Mouse (Mus musculus) G1E-ER4 (cell line): ENCODE data around the gene Lfng. TPM values are rescaled to one million over a fixed set of nuclear protein-coding genes. Genes with fewer than 3 reads are reported as not detected.

Experiments used
- GATA1 ChIP-seq: IDR thresholded peaks from one replicate; pipeline ENCODE4 v1.8.0; 2012; ENCODE audit warnings: low read length, inconsistent platforms
- polyA plus RNA-seq: library from polyadenylated mRNA; stranded (reverse); fragments of >175 nt; gene quantifications from 2 replicates; pipeline ENCODE4 v1.2.3, GENCODE M21; 2012

Lfng gene
- polyA plus RNA-seq, 1 experiment, result 1.1 TPM

DNA sequence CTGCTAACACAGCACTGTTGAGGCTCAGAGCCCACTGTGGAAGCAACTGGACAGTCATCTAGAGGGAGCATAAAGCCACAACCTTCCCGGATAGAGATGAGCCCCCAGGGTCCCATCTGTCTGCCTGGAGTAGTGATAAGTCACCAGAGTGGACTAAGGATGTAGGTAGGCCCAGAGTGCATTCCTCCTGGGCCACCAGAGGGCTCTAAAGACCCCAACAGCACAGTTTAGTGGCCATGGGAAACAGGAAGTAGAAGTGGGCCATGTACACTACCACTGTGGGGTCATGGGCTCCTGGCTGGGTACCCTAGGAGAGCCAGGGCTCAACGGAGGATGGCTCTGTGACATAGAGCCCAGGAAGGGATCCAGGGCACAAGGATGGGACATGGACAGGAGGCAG, 33.7 kb downstream of the Lfng start:
- TF ChIP-seq GATA1, result no peak

DNA sequence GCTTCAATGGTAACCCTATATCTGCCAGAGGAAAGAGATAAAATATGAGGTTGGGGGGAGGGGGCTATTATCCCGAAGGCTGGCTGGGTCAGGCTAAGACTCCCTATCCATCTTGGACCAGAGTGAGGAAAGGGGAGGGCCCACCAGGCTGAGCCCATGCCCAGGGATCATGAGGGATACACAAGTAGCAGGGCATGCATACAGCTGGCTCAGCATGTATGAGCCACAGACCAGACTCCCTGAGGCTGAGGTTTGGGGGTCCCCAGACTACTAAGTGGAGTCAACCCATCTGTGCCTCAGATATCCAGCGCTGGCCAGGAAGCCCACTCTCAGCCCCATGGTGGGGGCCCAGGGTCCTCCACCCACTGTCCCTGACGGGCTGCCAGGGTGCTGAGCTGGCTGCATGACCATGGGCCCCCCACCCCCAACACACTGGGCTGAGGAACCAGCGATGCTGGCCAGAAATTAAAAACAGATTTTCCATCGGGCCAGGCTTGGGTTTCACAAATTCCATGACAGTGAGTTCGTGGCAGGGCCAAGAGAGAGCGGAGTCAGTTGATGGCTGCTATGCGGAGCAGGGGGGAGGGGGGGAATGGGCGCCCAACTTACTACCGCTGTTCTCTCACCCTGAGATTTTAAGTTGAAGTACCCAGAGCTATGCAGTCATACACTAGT, 34.3 kb downstream of the Lfng start:
- TF ChIP-seq GATA1, result no peak

DNA sequence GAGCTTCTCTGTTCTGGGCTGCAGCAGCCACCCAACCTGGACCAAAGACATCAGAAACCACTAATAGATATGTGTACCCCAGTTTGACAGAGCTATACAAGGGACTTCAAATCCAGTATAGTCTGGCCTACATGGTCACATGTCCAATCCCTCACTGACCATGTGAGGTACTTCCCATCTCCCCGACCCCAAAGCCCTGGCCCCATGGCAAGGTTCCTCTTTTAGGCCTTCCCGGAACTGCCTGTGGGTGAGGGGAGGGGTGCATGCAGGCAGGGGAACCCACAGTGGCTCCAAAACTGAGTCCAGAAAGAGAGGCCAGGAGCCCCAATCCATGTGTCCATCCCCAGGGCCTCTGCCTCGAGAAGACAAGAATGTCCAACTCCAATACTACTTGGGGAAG, 35.0 kb downstream of the Lfng start:
- no peak for TF ChIP-seq GATA1

DNA sequence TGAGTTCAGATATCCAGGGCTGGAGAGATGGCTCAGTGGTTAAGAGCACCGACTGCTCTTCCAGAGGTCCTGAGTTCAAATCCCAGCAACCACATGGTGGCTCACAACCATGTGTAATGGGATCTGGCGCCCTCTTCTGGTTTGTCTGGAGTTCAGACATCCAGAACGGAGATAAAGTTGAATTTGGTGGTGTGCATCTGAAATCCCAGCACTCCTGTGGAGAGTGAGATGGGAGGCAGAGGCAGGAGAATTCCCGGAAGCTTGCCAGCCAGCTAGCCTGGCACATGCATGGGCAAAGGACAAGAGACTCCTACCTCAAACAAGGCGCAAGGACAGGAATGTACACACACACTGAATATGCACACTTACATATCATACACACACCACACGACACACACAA, 37.1 kb downstream of the Lfng start:
- TF ChIP-seq GATA1, result no peak

DNA sequence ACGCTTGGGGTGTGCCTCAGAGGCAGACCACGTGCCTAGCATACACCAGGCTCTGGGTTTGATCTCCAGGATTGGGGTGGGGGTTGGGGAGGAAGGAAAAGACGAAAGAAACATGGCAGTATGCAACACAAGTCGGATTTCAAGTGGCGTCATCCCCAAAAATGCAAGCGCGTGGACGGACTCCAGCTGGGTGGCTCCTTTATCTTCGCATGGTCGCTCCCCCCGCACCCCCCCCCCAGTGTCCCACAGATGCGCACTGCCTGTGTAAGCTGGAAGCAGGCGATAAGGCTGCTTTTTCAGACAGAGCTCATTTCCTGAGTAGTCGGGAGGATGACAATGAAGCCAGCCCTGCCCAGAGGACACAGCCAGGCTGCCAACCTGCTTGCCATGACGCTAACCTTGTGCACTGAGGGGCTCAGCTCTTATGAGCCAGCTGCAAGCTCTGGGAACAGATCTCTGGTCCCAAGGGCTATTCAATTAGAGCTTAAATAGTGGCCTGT, 37.6 kb downstream of the Lfng start:
- peak; percentile 70 for TF ChIP-seq GATA1

DNA sequence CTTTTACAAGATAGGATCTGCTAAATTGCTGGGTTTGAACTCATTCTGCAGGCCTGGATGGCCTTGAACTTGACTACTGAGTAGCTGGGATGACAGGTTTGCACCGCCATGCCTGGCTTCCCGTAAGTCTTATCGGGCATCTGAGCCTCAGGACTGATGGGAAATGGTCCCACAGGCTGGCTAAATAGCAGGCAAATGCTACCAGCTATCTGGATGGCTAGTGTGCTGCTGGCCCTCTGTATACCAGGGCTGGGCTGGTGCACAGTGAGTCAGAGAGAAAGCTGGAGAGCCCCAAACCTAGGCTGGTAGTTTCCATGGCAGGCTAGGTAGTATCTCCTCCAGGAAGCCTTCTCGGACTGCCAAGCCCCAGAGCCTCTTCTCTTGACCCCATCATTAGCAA, 38.3 kb downstream of the Lfng start:
- no peak for TF ChIP-seq GATA1

DNA sequence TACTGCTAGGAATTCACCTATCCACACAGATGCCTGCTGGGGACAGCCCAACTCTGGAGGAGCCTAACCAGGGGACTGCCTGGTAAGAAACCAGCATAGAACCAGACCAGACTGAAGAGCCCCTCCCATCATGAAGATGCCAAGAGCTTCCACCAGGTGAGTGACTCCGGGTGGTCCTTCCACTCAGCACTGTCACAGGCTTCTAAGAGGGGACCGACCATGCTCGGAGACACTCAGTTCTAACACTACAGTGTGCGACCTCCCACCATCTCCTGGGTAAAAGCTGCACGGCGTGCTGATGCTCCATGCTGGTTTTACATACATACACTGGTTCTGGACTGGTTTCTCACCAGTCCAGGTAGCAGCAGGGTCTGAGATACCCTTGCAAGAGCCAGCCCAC, 39.1 kb downstream of the Lfng start:
- no peak for TF ChIP-seq GATA1

DNA sequence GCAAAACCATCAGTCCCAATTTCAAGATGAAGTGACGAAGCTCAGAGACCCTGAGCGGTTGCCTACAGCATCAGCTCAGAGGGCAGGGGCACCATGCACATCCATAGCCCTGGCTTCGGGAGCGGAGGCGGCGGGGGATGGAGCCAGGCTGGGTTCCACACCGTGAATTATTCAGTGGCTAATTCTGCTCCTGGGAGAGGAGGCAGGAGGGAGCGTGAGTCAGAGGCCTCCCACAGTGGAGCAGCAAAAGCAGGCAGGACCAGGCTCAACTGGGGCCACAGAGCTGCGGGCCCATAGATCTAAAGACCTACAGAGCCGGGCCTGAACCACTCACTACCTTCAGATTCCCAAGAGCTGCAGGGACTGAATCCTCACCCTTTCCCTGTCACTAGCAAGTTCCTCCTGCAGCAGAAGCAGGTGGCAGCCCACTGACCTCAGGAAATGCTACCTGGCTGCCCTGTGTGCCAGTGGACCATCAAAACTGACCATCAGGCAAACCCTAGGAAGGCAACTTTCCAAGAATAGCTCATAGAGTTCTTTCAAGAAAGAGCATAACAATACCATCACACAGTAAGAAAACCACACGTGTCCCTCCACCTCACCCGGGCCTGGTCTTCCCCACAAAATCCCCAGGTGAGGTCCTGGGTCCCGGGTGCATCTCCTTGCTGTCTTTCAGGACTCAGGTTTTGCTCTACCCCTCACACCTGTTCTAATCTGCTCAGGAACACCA, 40.1 kb downstream of the Lfng start:
- no peak for TF ChIP-seq GATA1

DNA sequence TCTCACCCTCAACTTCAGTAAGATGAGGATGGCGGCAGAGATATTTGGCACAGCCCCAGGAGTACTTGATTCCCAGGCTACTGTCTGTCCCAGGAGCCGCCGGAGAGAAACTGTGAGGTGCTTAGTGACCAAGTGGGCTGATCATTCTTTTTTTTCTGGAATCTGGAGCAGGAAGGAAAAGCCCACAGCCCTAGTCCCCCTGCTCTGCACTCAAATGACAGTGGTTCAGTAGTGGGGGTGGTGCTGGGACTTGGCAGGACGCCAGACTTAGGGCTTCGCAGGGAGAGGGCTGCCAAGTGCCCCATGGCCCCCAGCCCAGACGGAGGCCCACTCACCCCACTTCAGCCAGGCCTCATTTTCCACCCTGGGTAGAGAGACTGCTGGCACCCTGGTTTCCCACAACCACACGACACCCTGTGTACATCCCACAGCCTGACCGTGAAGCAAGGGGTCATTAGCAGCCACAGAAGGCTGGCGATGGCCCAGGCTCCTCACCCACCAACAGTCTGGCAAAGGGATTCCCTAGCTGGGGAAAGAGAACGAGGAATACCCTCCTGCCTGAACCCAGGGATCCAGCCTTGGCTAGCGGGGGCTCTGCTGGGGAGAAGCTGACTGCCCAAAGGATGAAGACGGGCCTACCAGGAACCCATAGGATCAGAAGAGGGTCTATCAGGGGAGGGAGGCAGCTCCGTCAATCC, 40.9 kb downstream of the Lfng start:
- no peak for TF ChIP-seq GATA1

DNA sequence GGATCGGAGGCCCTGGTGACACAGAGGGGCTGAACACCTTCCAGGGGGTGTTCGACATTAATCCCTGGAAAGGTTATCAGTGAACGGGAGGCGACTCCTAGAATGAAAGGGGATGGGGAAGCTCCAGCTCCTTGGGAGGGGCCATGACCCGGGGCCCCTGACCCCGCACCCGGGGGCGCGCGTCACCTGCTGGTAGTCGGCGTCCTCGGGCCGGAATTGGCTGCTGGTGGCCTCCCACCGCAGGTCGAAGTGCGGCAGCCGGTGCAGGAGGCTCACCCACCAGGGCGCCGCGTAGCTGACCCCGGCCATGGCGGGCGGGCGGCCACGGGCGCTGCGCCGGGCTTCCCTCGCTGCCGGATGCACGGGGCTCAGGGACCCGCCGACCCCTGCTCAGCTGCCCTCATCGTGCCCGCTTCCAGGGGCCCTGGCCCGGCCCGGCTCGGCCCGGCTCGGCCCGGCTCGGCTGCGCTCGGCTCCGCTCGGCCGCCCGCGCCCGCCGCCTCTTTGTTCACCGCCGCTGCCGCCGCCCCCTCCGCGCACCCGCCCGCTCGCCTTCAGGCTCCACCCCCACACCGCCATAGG, 41.5 kb downstream of the Lfng start, which contains the start of gene Ttyh3:
Gene Ttyh3 (minus strand): TSS at position 513 of the 582 bp plus-strand sequence.
- no peak for TF ChIP-seq GATA1

DNA sequence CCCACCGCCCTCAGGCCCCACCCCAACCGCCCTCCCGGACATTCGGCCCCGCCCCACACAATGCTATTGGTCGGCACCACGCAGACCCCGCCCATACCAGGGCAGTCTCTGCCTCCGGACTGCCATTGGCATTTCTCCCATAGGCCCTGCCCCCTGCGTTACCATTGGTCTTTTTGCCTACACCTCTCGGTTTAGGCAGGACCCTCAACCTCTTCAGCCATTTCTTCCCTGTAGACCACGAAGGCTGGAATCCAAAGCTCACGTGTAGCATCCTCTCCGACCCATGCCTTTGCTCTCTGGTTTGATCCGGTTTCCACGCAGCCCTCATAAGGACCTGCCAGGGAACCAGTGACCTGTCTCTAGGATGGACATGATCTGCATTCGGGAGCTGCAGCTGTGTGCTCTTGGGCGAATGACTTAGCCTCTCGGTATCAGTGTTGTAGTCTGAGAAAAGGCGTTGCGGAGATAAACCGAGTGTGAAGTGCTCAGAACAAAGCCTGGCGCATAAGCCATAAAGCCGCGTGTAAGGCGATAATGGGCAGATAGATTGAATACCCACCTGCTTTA, 42.1 kb downstream of the Lfng start:
- TF ChIP-seq GATA1, result no peak

DNA sequence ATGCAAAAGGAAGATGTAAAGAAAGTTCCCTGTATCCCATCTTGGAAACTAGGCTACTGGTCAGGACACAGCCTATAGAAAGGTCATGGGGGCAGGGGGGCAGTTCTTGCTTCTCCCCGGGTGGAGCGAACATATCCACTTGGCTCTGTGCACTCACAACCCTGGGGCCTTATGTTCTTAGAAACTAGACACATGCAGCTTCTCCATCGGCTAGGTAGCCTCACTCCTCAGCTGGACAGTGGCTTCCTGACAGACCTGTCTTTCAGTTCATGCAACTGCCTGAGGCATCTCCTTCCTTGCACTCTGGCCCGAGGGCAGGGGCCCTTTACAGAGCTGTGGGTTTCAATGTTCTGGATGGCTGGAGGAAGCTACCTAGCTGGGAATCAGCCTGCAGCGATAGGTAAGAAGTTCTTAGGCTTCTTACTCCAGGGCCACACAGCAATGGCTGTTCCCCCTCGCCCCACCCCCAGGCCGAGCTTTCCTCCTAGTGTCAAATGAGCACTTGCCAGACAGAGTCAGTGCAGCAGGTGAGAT, 42.8 kb downstream of the Lfng start:
- no peak for TF ChIP-seq GATA1

DNA sequence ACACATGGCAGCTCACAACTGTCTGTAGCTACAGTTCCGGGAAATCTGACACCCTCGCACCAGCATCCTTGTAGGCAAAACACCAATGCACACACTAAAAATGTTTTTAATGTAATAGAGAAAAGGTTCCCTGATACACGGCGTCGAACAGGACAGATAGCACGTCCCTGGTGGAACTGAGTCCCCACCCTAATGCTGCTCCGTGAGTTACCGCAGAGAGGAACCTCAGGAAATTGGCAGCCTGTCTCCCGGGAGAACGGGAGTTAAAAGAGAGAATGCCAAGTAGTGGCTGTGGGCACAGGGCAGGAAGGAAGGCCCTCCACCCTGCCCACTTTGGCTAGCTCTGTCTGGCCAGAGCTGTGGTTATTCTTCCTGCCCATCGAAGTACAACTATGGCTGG, 44.1 kb downstream of the Lfng start:
- TF ChIP-seq GATA1, result no peak

DNA sequence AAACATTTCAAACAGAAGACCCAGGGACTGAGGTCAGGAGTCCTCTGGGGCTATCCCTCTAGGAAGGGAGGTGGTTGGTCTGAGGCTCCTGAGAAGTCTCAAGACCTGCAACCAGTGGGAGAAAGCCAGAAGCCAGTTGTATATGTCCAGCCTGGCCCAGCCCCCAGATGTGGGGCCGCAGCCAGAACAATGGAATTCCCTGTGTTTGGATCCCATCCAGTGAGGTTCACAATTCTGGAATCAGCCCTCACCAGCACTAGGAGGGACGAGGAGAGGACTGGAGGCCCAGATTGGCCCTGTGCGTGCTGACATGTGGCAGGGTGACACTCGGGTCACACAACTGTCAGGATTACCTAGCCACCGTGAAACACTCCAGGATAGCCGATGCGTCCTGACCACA, 45.5 kb downstream of the Lfng start:
- no peak for TF ChIP-seq GATA1

DNA sequence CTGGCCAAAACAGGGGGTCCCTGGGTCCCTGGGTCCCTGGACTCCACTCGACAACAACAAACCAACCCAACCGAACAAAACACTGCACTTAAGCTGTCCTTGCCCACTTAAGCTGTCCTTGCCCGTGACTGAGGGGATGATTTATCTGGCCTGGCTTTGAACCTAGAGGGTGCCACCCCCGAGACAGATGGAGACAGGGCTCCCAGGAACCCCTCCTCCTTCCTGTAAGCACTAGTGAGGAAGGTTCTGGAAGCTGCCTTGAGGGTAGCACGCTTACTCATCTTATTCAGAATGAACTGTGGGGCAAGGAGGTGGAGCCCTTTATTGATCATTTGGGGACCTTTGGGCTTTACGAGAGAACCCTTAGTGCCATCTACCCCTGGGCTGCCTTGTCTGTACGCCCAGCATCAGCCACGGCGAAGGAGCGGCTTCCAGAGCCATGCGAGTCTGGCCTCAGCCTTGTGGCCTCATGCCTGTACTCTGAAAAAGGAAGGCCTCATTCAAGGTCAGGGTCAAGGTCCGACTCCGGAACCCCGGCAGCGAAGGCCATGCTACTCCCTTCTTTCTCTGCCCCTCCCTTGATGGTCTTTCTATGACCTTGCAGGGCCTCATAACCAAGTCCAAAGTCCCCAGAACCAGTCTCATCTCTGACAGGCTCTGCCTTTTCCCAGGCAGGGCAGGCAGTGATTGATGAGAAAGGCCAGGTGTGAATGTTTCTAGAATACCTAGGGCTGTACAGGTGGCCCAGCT, 47.2 kb downstream of the Lfng start:
- TF ChIP-seq GATA1, result no peak
